Mouse (Mus musculus): ENCODE data around the gene Casz1.

The Casz1 gene

DNA sequence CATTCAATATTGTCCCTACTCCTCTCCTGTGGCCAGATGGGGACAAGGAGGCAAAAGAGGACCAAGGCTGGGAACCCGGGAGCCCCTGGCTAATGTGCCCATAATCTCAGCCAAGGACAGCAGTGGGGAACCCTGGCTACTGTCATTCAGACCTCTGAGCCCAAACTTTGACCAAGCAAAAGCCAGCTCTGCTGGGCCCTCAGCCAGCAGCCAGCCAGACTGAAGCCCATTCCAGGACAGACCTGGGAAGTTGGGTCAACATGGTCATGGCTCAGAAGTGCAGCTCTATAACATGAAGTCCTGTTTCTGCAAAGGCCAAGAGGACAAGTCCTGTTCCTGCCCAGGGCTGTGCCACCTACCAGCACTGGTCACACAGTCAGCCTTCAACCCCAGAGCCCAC, 157.9 kb downstream of the Casz1 start:
- no peak for DNase-seq (ENCODE audit: low read depth in 2 of 2, low spot score in 2 of 2)

DNA sequence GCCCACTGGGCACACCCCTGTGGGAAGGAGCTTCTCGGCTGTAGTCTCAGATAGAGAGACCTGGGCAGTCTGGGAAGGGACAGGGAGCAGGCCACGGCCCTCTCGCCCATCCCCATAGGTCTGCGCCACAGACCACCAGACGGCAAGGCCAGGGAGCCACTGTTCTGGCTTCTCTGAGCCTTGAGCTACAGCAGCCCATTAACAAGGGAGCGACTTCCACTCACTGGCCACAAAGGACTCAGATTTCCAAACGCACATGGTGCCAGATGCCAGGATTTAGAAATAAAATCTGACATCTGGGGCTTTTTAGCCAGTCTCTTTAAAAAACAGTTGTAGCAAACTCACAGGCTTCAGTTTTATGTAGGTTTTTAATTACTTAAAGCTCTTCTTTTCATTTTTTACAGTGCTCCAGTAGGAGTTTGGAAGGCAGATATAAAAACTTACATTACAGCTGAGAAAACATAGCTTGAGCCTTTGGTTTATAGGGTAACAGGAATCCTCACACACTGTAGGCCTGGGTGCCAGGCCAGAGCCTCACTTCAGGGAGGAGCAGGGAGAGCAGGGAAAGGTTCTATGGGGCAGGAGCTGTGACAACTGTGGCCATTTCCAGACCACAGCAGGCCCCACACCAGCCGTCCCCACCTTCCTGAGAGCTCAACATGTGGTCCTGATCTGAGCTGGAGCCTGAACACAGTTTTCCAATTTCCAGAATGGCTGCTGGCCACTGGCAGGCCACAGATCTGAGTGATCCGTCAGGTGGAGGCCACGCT, 160.5 kb downstream of the Casz1 start:
- no peak for DNase-seq (ENCODE audit: low read depth in 2 of 2, low spot score in 2 of 2)

DNA sequence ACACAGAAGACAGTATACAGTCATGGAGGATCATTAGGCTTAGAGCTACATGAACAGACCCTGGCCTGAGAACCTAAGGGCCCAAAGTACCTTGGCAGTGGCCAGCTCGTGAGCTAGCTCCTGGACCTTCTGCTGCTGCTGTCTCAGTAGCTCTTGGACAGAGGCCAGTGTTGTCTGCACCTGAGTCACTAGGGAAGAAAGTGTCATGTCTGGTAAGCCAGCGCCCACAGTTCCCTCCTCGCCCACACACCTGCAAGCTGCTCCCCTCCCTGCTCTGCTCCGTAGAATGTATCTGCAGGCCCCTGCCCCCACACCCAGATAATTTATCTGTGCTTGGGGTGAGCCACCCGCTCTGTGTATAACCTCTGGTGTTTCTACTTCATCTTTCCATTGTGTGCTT, 161.9 kb downstream of the Casz1 start:
- no peak for DNase-seq (ENCODE audit: low read depth in 2 of 2, low spot score in 2 of 2)

DNA sequence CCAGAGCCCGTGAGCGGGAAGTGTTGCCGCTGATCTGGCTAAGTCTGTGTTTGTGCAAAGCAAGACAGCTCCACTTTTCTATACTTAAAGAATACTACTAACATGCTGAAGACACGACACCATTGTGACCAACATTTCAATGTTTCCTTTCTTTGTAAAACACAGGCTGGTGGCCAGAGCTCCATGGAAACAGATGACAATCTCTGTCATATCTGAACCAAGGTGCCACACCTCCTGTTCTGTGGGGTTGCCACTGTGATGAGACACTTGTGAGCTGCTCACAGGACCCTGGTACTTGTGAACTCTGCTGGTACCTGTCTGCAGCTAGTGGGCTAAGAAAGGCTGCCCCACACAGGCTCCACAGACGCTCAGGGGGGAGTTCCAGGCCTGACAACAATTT, 164.6 kb downstream of the Casz1 start:
- no peak for DNase-seq (ENCODE audit: low read depth in 2 of 2, low spot score in 2 of 2)

DNA sequence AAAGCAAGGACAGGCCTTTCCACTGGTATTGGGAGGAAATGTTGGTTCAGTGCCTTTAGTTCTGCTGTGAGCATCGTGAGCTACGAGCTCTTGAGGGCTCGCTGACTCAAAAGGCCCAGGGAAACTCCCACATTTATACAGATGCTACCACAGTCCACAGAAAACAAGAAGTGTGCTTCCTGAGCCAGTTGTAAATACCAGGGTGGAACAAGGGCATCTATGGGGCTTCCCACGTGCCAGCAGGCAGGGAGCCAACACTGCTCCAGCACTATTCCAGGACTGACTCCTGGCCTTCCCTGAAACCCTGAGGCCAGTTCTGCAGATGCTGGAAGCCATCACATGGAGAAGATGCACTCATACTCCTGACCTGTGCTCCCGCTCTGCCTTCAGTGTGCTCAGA, 165.4 kb downstream of the Casz1 start:
- no peak for DNase-seq (ENCODE audit: low read depth in 2 of 2, low spot score in 2 of 2)

DNA sequence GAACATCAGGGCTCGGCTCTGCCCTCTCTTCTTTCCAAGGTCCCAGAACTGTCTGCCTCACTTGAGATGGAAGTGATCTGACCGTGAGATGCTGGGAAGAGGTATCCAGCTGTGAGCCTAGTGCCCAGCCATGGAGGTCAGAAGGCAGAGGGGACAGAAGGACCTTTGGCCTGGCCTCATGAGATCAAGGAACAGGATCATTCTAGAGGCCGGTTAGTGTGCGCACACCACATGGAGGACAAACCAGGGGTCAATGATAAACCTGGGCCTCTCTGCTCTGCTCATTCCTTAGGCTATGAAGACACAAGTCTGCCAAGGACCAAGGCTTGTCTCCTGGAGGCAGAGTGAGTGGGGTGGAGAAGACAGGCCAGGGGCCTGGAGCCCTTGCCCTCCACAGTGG, 166.5 kb downstream of the Casz1 start:
- DNase-seq (ENCODE audit: low read depth in 2 of 2, low spot score in 2 of 2), result no peak

DNA sequence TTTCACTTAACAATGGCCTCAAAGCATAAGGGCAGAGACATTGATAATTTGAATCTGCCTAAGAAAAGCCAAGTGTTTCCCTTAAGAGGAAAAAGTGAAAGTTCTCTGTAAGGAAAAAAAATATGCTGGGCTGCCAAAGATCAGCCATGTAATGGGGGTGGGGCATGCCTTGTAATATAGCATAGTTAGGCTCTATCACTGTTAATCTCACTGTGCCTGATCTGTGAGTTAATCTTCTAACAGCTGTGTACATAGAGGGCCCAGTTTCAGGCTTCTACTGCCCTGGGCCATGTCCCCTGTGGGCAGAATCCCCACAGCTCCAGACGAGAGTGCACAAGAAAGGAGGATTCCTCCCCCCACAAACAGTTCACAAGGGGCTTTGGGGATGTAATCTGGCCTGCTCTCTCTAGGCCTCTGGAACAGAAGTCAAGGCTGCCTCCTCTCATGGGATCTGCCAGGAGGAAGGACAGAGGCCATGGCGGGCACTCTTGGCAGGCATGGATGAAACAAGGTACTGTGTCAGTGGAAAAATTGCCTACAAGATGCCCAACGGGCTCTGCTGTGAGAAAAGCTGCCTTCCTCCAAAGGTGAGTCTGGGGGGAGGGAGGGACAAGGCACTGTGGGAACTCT, 167.5 kb downstream of the Casz1 start:
- DNase-seq (ENCODE audit: low read depth in 2 of 2, low spot score in 2 of 2), result no peak

DNA sequence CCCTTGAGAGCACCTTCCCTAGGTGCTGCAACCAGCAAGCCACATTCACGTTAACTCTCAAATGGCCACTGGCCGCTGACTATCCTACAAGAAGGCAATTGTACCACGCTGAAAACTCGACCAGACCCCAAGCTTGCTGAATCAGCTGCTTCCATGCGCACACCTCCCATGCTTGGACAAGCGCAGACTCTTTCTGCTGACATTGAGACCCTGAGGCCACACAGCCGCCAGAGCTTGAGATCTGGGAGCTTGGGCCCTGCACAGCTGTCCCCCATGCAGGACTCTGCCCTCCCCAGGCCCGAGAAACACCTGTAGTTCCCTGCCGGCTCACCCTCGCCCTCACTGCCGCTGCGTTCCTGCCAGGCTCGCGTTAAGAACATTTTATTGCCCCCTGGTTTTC, 168.5 kb downstream of the Casz1 start:
- no peak for DNase-seq (ENCODE audit: low read depth in 2 of 2, low spot score in 2 of 2)

DNA sequence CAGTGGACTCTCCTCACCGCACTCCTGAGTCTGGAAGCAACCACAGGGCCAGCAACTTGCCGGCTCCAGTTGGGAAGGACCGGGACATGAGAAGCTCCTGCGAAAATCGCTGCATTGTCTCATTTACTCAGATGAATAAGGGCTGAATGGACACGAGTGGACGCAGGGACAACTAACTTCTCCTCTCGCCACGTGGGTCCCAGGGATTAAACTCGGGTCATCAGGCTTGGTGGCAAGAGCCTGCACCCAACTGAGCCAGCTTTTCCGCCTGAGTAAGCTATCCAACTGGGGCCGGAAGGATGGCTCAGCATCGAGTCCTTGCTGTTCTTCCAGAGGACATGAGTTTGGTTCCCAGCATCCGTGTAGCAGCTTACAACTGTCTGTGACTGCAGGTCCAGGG, 169.2 kb downstream of the Casz1 start:
- DNase-seq (ENCODE audit: low read depth in 2 of 2, low spot score in 2 of 2), result no peak

DNA sequence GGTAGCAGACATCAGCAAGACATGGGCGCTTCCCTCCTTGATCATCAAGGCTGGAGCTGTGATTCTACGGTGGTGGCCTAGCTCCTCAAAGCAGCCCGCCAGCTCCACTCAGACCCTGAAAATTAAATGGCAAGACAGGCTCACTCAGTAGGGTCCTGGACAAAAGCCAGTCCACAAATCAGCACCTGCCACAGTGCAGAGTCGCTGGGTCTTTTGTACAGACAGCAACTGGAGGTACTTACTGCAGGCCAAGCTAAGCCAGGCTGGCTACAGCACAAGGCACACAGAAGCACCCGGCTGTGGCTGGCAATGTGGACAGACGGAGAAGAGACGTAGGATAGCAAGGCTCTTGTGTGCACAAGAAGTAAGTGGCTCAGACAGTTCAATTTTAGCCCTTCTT, 170.6 kb downstream of the Casz1 start:
- no peak for DNase-seq (ENCODE audit: low read depth in 2 of 2, low spot score in 2 of 2)

DNA sequence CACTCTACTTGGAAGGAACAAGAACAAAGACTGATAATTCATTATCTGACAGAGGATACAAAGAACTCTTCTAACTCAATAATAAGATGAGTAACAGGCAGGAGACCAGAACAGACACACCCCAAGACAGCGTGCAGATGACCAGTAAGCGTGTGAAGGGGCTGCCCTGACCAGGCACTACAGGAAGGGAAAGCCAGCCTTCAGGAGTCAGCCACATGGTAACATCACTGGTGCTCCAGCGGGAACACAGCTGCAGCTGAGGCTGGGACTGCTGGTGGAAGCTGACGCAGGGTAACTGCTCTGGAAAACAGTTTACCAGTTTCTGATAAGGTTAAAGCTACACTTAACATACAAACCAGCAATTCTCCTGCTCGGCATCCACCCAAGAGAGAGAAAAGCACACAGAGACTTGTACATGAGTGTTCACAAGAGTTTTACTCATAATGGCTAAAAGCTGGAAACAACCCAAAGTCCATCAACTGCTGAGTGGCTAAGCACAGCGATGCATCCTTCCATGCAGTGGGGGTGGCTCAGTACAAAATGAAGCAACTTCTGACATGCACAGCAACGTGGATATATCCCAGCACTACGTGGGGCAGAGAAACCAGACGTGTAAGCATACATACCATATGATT, 174.1 kb downstream of the Casz1 start:
- no peak for DNase-seq (ENCODE audit: low read depth in 2 of 2, low spot score in 2 of 2)

DNA sequence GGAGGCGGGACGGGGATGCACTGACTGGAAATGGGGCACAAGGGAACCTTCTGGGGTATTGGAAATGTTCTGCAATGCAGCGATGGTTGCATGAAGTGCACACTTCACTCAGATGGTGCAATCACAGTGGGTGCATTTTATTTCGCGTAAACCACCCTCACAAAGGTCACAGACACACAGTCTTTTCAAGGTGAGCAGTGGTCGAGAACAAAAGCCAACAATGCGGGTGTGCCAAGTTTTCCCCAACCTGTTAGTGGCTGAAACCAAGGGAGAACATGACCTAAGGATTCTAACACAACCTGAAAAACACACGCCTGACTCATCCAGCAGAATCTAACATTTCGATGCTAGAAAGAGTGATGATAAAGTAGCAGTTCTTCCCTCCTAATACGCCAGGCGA, 174.7 kb downstream of the Casz1 start:
- no peak for DNase-seq (ENCODE audit: low read depth in 2 of 2, low spot score in 2 of 2)

DNA sequence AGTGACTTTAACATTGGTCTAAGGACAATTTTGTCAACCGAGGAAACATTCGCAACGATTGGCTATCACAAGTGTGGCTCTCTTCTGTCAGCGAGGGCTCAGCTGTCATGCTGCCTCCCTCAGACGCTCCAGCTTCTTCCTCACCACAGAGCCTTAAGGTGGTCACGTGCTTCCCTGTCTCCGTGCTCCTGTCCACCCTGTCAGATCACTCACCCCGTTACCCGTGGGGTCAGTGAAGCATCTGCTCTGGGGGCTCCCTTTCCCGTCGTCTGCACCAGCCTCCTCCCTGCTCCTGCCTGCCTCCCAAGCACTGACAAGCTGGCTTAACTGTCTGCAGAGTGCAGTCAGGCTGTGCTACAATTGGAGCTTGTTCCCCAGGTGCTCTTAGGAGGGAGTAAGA, 175.6 kb downstream of the Casz1 start:
- DNase-seq (ENCODE audit: low read depth in 2 of 2, low spot score in 2 of 2), result no peak

DNA sequence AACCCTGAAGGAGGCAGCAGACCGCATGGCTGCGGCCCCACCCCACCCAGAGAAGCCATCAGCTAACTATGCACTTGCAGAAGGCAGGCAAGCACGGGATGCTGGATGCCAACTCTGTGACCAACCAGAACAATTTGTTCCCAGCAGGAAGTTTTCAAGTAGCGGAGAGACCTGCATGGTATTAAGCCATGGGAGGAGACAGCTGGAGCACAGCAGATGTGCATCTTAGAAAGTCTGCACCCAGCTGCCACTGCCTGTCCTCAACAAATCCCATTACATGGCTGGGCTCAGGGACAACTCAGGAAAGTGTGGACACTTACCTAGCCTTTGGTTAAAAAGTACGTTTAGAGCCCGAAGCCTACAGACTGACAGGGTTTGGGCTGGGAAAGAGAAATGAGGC, 178.0 kb downstream of the Casz1 start:
- DNase-seq (ENCODE audit: low read depth in 2 of 2, low spot score in 2 of 2), result no peak

DNA sequence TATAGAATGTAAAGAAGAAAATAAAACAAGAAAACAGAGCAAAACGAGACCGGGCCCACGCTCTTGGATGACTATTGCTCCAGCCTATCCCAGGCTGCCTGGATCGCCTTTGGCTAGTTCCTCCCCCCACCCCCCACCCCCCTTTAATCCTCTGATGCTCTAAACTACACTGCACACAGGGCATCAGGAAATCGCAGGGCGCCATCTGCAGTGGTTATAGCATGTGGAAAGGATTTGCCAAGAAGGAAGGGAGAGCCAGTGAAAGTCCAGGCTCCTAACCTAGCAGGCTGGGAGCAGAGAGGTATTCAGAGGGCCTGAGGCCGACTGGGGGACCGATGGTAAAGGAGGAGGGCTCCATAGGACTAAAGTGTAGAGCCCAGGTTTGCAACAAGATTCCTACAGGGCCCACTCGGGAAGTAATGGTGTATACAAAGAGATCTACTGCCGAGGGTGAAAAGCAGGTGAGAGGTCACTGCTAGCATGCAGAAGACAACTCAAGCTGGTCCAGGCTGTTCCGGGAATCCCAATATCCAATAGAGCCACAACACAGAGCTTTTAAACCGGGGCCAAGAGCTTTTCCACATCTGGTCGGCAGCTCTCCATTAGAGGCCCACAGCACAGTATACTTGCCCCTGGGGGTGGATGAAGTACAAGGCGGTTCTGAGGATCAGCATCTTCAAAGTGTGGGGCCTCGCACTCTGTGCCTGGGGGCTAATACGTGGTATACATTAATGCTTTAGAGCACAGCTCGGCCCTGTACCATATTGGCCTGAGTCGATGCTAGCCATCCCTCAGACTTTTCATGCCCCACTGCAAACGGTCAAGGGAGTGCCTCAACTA, 180.7 kb downstream of the Casz1 start:
- no peak for DNase-seq (ENCODE audit: low read depth in 2 of 2, low spot score in 2 of 2)

DNA sequence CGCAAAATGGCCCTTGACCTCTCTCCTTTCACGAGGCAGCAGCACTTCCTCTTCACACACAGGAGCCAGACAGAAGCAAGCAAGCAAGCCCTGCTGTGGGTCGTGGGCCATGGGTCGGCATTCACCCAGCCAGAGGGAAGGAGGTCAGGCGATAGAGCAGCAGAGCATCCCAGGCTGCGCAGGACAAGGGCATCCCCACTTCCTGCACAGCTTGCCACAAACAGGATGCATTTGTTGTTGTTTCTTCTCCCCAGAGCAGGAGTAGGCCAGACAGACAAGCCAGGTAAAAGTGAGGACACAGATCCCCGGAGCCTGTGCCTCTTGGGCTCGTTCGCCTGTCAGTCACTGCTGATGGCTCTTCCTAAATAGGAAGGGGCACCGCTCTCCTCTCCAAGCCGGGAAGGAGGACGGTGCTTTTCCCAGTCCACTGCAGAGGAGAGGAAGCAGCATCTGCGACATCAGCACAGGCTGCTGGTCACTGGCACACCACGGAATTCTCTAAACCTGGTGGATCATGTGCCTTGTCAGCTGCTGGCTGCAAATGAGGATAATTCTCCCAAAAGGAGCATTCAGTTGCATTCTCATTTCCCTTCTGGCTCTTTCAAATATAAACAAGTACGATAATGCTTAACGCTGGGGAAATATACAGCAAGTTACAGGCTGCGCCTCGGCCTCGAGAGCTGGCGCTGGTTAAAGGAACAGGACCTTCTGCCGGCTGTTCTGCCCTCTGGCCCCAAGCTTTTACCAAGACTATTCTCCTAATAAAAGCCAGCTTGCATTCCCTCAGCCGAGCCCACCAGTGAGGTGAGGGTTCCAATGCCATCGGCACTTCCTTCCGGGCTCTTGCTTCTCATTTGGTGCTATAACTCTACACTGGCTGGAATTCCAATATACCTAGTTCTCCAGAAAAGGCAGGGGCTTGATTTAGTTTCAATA, 181.6 kb downstream of the Casz1 start:
- no peak for DNase-seq (ENCODE audit: low read depth in 2 of 2, low spot score in 2 of 2)

DNA sequence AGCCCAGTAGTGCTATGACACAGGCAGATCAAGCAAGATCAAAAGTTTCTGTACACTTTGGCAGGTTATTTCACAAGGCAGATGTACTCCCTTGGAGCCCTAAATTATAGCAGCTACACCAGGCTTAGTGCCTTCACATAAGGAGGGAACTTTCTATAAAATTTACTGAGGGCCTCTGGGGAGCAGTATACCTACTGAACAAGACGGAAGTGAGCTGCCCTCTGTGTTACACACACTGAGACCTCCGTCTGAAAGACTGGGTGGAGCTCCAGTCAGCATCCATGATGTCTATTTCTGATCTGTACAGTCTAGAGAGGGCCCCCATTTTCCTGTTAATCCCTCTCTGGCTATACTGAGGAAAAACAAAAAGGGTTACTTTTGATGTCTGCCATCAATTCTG, 185.8 kb downstream of the Casz1 start:
- DNase-seq (ENCODE audit: low read depth in 2 of 2, low spot score in 2 of 2), result no peak

DNA sequence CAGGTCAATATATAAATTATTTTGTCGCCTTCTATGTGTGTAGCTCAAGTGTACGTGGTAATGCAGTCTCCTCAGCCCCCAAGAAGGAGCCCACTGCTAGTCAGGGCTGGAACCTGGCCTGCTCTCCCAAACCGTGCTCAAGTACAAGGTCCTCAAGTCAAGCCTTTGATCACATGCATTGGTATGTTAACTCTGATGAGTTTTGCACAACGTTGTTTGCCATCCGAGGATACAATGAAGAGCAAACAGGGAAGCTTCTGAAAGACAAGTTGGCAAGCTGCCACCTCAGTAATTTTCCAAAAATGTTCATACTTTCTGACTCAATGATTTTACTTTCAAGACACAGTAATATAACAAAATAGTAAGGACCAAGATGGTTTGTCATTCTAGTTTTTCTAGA, 189.7 kb downstream of the Casz1 start:
- no peak for DNase-seq (ENCODE audit: low read depth in 2 of 2, low spot score in 2 of 2)

DNA sequence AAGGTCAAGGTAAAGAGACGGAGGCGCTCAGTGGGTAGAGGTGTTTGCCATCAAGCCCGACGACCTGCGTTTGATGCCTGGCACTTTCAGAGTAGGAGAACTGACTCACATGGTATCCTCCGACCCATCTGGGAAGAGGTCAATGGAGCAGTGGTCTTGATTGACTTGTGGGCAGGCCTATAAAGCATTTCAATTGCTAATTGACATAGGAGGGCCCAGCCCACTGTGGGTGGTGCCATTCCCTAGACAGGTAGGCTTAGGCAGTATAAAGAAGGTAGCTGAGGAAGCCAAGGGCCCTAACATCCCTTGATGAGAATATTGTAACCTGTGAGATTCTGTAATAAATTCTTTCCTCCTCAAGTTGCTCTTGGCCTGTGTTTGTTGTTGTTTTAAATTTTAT, 196.5 kb downstream of the Casz1 start:
- no peak for DNase-seq (ENCODE audit: low read depth in 2 of 2, low spot score in 2 of 2)

DNA sequence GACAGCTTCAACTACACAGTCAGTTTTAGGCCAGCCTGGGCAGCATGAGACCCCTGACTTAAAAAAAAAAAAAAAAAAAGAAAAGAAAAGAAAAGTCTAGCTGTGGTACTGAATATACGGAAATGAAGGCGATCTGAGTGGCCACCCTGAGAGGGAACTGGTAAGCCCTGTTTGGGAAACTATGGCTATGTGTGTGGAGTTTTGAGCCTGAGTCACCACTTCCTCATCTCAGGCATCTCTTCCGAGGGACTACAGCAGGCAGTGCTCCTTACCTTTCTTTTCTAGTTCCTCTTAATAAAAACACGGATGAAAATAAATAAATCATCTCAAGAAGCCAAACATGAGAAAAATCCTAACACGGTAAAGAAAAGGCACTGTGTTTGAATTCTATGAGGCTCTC, 197.3 kb downstream of the Casz1 start:
- no peak for DNase-seq (ENCODE audit: low read depth in 2 of 2, low spot score in 2 of 2)

All from CD8-positive naive resting alpha-beta T cell, adult 2 months (primary cell).